In genomic region chr15:103197785-103198184, GRCm38 (mm10) we compare ENCODE assay signal across 16 mouse cellular contexts.
"Had no signal": no experiment of that assay in that cellular context is flagged by ENCODE, and none has a peak within 500 bp of the region (broad histone marks: within the 10 kb centered on the region; RNA-seq: fewer than 3 reads in every experiment).

No protein-coding gene starts in this region.

- H3K9me3 ChIP-seq: kidney, embryonic 15.5 days; limb, embryonic 15.5 days; liver, embryonic 12.5 days; megakaryocyte, embryonic 14.5 days; midbrain, embryonic 12.5 days had no signal

- H3K4me1 ChIP-seq: liver, embryonic 12.5 days; midbrain, embryonic 12.5 days had no signal

- H3K4me3 ChIP-seq: kidney, embryonic 15.5 days; limb, embryonic 15.5 days; liver, embryonic 12.5 days; megakaryocyte, embryonic 14.5 days; midbrain, embryonic 12.5 days had no signal

- DNase-seq: kidney, postnatal 14 days; layer of hippocampus, adult 9-11 months; layer of hippocampus, postnatal 36 days; lung, embryonic 14.5 days; lung, postnatal 10 days; lung, postnatal 4 days; right cerebral cortex, postnatal 4 days; spleen, adult 18-20 months; thymus, adult 18-20 months; thymus, postnatal 14 days had no signal

- H3K27me3 ChIP-seq: kidney, embryonic 15.5 days; limb, embryonic 15.5 days; liver, embryonic 12.5 days; megakaryocyte, embryonic 14.5 days; midbrain, embryonic 12.5 days had no signal

- ATAC-seq: liver, embryonic 12.5 days; midbrain, embryonic 16.5 days had no signal

- H3K4me2 ChIP-seq: kidney, embryonic 15.5 days; limb, embryonic 15.5 days; liver, embryonic 12.5 days; lung, embryonic 14.5 days; midbrain, embryonic 12.5 days had no signal

- H3K9ac ChIP-seq: kidney, embryonic 15.5 days; limb, embryonic 15.5 days; liver, embryonic 12.5 days; lung, embryonic 14.5 days; midbrain, embryonic 12.5 days had no signal

- H3K27ac ChIP-seq: kidney, embryonic 15.5 days; limb, embryonic 15.5 days; liver, embryonic 12.5 days; midbrain, embryonic 12.5 days had no signal
